ENCODE assay signal across 1 mouse cellular context in the genomic region with DNA sequence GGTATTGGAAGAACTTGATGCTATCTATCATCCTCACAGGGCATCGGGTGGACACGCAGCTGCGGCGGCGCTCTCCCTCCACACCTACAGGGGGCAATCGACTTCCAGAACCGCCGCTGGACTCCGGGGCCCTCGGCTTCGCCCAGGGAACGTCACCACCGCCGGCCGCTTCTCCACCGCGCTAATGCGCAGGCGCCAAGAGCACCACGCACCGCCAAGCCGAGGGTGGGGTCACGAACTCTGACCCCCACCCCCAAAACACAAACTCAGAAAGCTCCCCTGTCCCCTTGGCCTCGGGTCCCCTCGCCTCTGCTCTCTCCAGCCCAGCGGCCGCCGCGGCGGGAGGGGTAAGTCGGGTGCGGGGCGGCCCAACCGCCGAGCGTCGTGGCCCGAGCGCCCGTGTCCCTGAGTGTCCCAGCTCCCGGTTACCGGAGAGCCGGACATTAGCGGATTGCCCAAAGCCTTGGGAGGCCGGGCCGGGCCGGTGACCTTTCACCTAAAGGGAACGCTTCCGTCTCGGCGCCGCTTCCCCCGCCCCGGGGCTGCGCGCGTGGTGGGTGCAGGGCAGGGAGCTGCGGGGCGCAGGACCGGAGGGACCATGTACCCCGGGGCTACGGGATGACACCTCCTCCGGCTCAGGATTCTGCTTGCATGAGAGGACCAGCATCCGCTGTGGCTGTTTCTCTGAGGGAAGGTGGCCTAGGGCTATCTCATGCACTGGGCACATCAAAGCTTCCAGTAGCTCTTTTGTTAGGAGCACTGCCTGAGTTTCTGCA.
TF ChIP-seq lines count a peak whose summit lies in the region.

A gene (plus strand): TSS at position 268 of the 776 bp plus-strand sequence.

TF ChIP-seq in CH12.LX, 34 proteins besides CTCF, POLR2A, EP300 and RAD21:
- no peak for TF ChIP-seq JUN (IDR thresholded peaks at IDR 0.05; ENCODE audit: insufficient read depth, low read depth, low read length)
- peak; percentile 86 for TF ChIP-seq NRF1 (IDR thresholded peaks at IDR 0.05; ENCODE audit: low read depth, low read length)
- peak; percentile 66 for TF ChIP-seq HCFC1 (IDR thresholded peaks at IDR 0.05; ENCODE audit: low read depth, low read length)
- TF ChIP-seq MAFK (IDR thresholded peaks at IDR 0.05; ENCODE audit: insufficient replicate concordance, low read length), result no peak
- TF ChIP-seq BHLHE40 (IDR thresholded peaks at IDR 0.05; ENCODE audit: low read depth, low read length), result no peak
- TF ChIP-seq MYC (IDR thresholded peaks at IDR 0.05; ENCODE audit: low read depth, low read length), result 0 out of 2 replicates have a peak, but pooled peaks have one; percentile 25
- no peak for TF ChIP-seq ZKSCAN1 (IDR thresholded peaks at IDR 0.05; ENCODE audit: borderline replicate concordance, low read depth, low read length)
- no peak for TF ChIP-seq TBP (conservative IDR thresholded peaks at IDR 0.05; ENCODE audit: low read depth, low read length)
- no peak for TF ChIP-seq PAX5 (IDR thresholded peaks at IDR 0.05; ENCODE audit: low read length)
- no peak for TF ChIP-seq ZC3H11A (IDR thresholded peaks at IDR 0.05; ENCODE audit: low read depth, low read length)
- TF ChIP-seq POLR2AphosphoS2 (IDR thresholded peaks at IDR 0.05; ENCODE audit: low read depth, low read length), result no peak
- TF ChIP-seq SMC3 (IDR thresholded peaks at IDR 0.05; ENCODE audit: low read depth, low read length), result no peak
- TF ChIP-seq MAZ (IDR thresholded peaks at IDR 0.05; ENCODE audit: low read depth, low read length), result no peak
- peak; percentile 59 for TF ChIP-seq NELFE (IDR thresholded peaks at IDR 0.05; ENCODE audit: low read depth, low read length)
- TF ChIP-seq USF1 (IDR thresholded peaks at IDR 0.05; ENCODE audit: low read depth, low read length), result no peak
- peak; percentile 96 for TF ChIP-seq UBTF (IDR thresholded peaks at IDR 0.05; ENCODE audit: low read depth, low read length)
- TF ChIP-seq MEF2A (IDR thresholded peaks at IDR 0.05; ENCODE audit: borderline replicate concordance, low read depth, low read length), result no peak; the same call in 1 of the 2 replicates
- peak; percentile 14; the same call in 1 of the 2 replicates for TF ChIP-seq ELF1 (IDR thresholded peaks at IDR 0.05; ENCODE audit: low read depth, low read length)
- TF ChIP-seq CHD1 (IDR thresholded peaks at IDR 0.05; ENCODE audit: low read depth, low read length), result no peak
- no peak for TF ChIP-seq MXI1 (IDR thresholded peaks at IDR 0.05; ENCODE audit: low read depth, low read length)
- TF ChIP-seq SIN3A (IDR thresholded peaks at IDR 0.05; ENCODE audit: low read length), result no peak
- no peak; the same call in 1 of the 2 replicates for TF ChIP-seq ZMIZ1 (IDR thresholded peaks at IDR 0.05; ENCODE audit: low read depth, low read length)
- peak; percentile 76 for TF ChIP-seq TCF12 (IDR thresholded peaks at IDR 0.05; ENCODE audit: low read depth, low read length)
- TF ChIP-seq IRF4 (IDR thresholded peaks at IDR 0.05; ENCODE audit: low read depth, low read length), result peak; percentile 60
- no peak for TF ChIP-seq E2F4 (IDR thresholded peaks at IDR 0.05; ENCODE audit: insufficient replicate concordance, low read depth, low read length)
- TF ChIP-seq JUND (conservative IDR thresholded peaks at IDR 0.05; ENCODE audit: low read depth, low read length), result no peak
- TF ChIP-seq CHD2 (IDR thresholded peaks at IDR 0.05; ENCODE audit: low read length), result no peak
- no peak for TF ChIP-seq RCOR1 (conservative IDR thresholded peaks at IDR 0.05; ENCODE audit: low read depth, low read length)
- no peak for TF ChIP-seq USF2 (conservative IDR thresholded peaks at IDR 0.05; ENCODE audit: low read depth, low read length)
- TF ChIP-seq ETS1 (conservative IDR thresholded peaks at IDR 0.05; ENCODE audit: low read depth, low read length), result no peak
- no peak for TF ChIP-seq ZNF384 (IDR thresholded peaks at IDR 0.05; ENCODE audit: low read depth, low read length)
- TF ChIP-seq KAT2A (IDR thresholded peaks at IDR 0.05; ENCODE audit: insufficient replicate concordance, low read length), result no peak
- TF ChIP-seq MAX (IDR thresholded peaks at IDR 0.05; ENCODE audit: low read length), result no peak
- peak; percentile 31; the same call in 1 of the 2 replicates for TF ChIP-seq GABPA (IDR thresholded peaks at IDR 0.05; ENCODE audit: insufficient replicate concordance, low read depth, low read length)
